Mouse (Mus musculus) heart, adult 2 months (tissue): ENCODE results near the gene Nxpe4. TPM values are rescaled to one million over a fixed set of nuclear protein-coding genes. Genes with fewer than 3 reads are reported as not detected.

Experiments used
- DNase-seq, 2 experiments: peaks; one replicate each; pipeline ENCODE4 v3.0.0; 2021
- H3K27ac ChIP-seq: fragments of 200-600 bp; 2 replicates; pipeline ENCODE4 v1.8.1; 2022
- H3K27me3 ChIP-seq: fragments of 200-500 bp; 2 replicates; pipeline ENCODE4 v1.6.1; 2012; ENCODE audit warnings: mild to moderate bottlenecking, low read length, inconsistent platforms, mixed read lengths; ENCODE audit not compliant: control insufficient read depth, insufficient read depth
- H3K36me3 ChIP-seq: fragments of 200-500 bp; 2 replicates; pipeline ENCODE4 v1.6.1; 2012; ENCODE audit warnings: low read length, inconsistent platforms; ENCODE audit not compliant: control insufficient read depth, insufficient read depth
- H3K4me1 ChIP-seq: fragments of 200-500 bp; 2 replicates; pipeline ENCODE4 v1.6.1; 2011; ENCODE audit warnings: low read length; ENCODE audit not compliant: control insufficient read depth, insufficient read depth
- H3K4me3 ChIP-seq: fragments of 200-600 bp; 2 replicates; pipeline ENCODE4 v1.8.1; 2022
- H3K79me2 ChIP-seq: fragments of 200-500 bp; replicated peaks from 2 replicates; pipeline ENCODE4 v1.6.1; 2012; ENCODE audit warnings: mild to moderate bottlenecking, inconsistent platforms, low read length, moderate library complexity, mixed read lengths; ENCODE audit not compliant: control insufficient read depth, insufficient read depth
- H3K9ac ChIP-seq: fragments of 200-500 bp; 2 replicates; pipeline ENCODE4 v1.6.1; 2012; ENCODE audit warnings: low read depth, mild to moderate bottlenecking, control low read depth, inconsistent platforms, low read length, mixed read lengths
- CTCF ChIP-seq: fragments of 200-600 bp; IDR thresholded peaks from 2 replicates; pipeline ENCODE4 v1.8.1; 2022; ENCODE audit warnings: antibody characterized with exemption, mild to moderate bottlenecking, moderate library complexity
- EP300 ChIP-seq: fragments of 200-500 bp; IDR thresholded peaks from 2 replicates; pipeline ENCODE4 v1.6.1; 2011; ENCODE audit warnings: low read depth, low read length, control low read depth; ENCODE audit not compliant: insufficient read depth
- POLR2A ChIP-seq: fragments of 200-500 bp; IDR thresholded peaks from 2 replicates; pipeline ENCODE4 v1.6.1; 2011; ENCODE audit warnings: mild to moderate bottlenecking, low read depth, low read length, control low read depth; ENCODE audit not compliant: insufficient read depth
- WGBS: fragments of 180-500 bp; shearing (Covaris S2); methylation state at CpG from one replicate; pipeline ENCODE4 v1.1.7; 2018; 5-methylcytosine and 5-hydroxymethylcytosine counted together
- intact Hi-C: fragments of 180-260 bp; cut with DNase I; formaldehyde crosslinking; loops from one replicate; pipeline ENCODE4 v1.15.1; 2025
- polyA plus RNA-seq: library from polyadenylated mRNA; depleted of rRNA; stranded (reverse); fragments of >200 nt; gene quantifications from 2 replicates; pipeline ENCODE4 v1.2.3, GENCODE M21; 2012
- total RNA-seq, 2 experiments: library from RNA; stranded (reverse); gene quantifications; 2 replicates each; pipeline ENCODE4 v1.2.3; 2021

Gene Nxpe4
- total and polyA plus RNA-seq, 3 experiments, result 2.9 to 7.8 (median 6.5) TPM

DNA sequence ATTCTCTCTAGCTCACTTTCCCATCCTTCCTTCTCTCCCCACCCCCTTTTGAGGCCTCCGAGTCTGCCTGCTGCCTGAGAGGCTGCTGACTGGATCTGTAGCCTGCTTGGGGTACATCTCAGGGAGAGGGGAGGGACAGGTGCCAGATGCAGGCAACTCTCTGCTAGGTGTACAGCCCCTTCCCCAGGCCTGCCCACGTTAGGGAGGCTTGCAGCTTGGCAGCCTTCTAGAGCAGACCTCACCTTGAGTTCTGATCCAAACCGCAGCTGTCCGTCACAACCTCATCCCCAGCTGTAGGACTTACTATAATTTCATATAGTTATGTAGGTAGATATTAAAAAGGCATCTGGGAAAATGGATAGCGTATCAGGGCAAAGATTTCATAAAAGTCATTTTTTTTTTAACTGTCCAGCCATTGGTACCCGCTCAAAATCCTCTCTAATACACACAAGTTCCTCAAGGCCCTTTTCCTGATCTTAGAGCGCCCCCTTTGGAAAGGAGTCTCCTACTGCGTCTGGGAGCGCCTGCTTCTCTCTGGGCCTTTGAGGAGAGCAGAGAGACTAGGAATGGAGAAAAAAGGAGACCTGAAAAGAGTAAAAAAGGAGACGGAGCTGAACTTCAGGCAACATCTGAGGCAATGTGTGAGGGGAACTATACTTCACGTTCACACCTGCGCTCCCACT is 96.1 kb downstream of the Nxpe4 start:
- no peaks in the 10 kb centered on the region for H3K36me3 ChIP-seq
- WGBS, result 34% methylated on average over 12 of the region's 12 CpGs
- TF ChIP-seq POLR2A, result no peak
- peak; percentile 72 for TF ChIP-seq CTCF
- no peak overlapping the region for H3K9ac ChIP-seq
- DNase-seq, result peak in 1 of 2 experiments; percentile 23
- no peaks in the 10 kb centered on the region for H3K27me3 ChIP-seq
- no peaks in the 10 kb centered on the region for H3K79me2 ChIP-seq
- intact Hi-C loops, result loop anchor here (5.0 kb wide), 1 partner anchor 1521 kb away; no protein-coding TSS in a partner anchor
- H3K4me3 ChIP-seq, result no peak overlapping the region
- H3K4me1 ChIP-seq, result no peaks in the 10 kb centered on the region
- no peak overlapping the region for H3K27ac ChIP-seq

DNA sequence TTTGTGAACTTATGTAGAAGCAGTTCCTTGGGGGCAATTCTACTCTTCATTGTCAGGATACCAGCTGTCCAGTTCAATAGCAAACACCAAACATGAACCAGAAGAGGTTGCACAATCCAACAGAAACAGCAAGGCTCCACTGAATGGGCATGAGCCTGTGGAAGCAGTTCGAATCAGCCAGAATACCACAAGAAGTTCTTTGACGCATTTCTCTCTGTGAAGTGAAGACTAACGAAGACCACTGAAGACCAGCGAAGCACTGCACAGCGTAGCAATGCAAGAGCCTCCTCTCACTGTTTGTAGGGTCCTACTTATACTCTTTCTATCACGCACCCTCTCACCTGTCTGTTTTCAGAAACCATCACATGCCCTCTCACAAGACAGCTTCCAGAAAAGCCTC is 102.8 kb downstream of the Nxpe4 start:
- TF ChIP-seq POLR2A, result no peak
- no peak for TF ChIP-seq CTCF
- no peak for TF ChIP-seq EP300
- H3K27me3 ChIP-seq, result no peaks in the 10 kb centered on the region
- H3K27ac ChIP-seq, result no peak overlapping the region
- H3K4me3 ChIP-seq, result no peak overlapping the region
- H3K36me3 ChIP-seq, result no peaks in the 10 kb centered on the region
- no peak overlapping the region for H3K9ac ChIP-seq
- 87% methylated on average over 6 of the region's 6 CpGs for WGBS
- H3K79me2 ChIP-seq, result no peaks in the 10 kb centered on the region
- no peak for DNase-seq
- no peaks in the 10 kb centered on the region for H3K4me1 ChIP-seq
- intact Hi-C loops, result loop anchor here (5.0 to 10.0 kb wide), 4 partner anchors 203 to 350 kb away; no protein-coding TSS in a partner anchor

DNA sequence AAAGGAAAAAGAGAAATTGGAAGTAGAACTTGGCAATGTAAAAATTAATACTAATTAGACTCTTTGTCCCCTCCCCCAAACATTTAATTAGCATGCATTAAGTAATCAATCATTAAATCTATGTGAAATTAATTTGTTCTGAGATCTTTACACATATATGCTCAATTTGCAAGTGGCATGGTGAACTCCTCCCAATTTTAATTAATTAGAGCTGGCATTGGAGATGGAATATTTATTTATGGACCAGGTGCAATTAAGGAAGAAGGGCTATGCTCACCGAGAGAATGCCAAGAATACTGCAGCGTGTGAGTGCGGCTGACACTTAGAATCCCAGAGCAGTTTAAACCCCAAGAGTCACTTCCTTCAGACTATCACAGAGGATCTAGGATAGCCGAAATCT is 103.7 kb downstream of the Nxpe4 start:
- WGBS, result 43% methylated on average over 4 of the region's 4 CpGs
- TF ChIP-seq EP300, result no peak
- TF ChIP-seq POLR2A, result no peak
- no peak overlapping the region for H3K4me3 ChIP-seq
- no peaks in the 10 kb centered on the region for H3K79me2 ChIP-seq
- H3K9ac ChIP-seq, result no peak overlapping the region
- no peaks in the 10 kb centered on the region for H3K4me1 ChIP-seq
- no peak overlapping the region for H3K27ac ChIP-seq
- intact Hi-C loops, result loop anchor here (5.0 to 10.0 kb wide), 4 partner anchors 202 to 349 kb away; no protein-coding TSS in a partner anchor
- H3K36me3 ChIP-seq, result no peaks in the 10 kb centered on the region
- no peak for DNase-seq
- no peaks in the 10 kb centered on the region for H3K27me3 ChIP-seq

DNA sequence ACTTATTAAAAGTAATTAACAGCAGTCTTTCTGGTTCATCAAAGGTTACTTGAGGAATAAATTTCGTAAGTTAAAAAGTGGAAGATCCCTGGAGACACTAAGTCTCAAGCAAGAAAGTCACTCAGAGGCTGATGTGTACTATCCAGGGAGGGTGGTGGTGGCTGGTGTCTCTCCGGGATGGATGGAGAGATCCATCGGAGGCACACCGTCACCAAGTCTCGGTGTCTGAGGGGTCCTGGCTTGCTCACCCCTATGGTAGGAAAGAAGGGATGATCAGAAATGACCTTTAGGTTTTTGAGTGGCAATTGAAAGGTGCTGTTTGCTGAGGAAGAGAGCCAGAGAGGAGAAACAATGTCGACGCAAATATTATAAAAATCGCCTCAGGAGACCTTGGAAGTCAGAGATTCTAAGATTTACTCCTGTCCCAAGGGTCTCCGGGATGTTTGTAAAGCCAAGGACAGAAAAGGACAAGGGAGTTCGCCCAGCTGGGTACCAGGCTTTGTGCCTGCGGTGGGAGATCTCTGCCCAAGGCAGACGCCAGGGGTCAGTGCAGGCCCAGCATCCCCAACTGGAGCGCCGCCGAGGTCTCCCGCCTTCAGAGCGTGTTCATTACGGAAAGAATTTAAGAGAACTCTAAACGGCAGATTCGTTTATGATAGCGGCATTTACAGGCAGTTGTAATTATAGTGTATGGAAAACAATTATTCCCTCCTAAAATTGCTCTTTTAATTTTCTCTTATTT is 104.6 kb downstream of the Nxpe4 start:
- Histone ChIP-seq H3K9ac (no peak overlapping the region), H3K27ac (peak overlapping the region; percentile 59), H3K4me3 (peak overlapping the region; percentile 59), H3K79me2 (no peaks in the 10 kb centered on the region), H3K27me3 (no peaks in the 10 kb centered on the region), H3K4me1 (no peaks in the 10 kb centered on the region), H3K36me3 (no peaks in the 10 kb centered on the region)
- WGBS, result 6% methylated on average over 21 of the region's 21 CpGs
- DNase-seq, result peak; percentile 79 to 88
- TF ChIP-seq POLR2A (no peak), CTCF (peak; percentile 93), EP300 (0 out of 2 replicates have a peak, but pooled peaks have one; percentile 52)
- intact Hi-C loops, result loop anchor here (1.0 to 10.0 kb wide), 7 partner anchors 36 to 348 kb away; no protein-coding TSS in a partner anchor

DNA sequence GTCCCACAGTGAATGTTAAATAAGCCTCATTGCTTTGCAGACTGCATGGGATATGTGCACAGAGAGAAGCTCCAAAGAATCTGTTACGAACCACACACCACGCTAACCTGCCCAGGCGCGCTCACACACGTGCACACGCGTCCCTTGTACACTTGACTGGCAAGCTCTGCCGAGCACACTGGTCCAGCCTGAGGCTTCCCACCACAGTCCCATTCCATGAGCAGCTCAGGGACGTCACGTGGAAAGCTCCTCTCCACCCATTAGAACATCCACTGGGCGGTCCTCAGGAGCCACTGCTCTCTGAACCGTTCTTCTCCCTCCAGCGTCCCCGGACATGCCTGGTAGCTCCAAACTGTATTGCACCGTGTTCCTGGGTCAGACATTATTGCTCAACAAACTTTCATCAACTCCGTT is 105.2 kb downstream of the Nxpe4 start:
- H3K4me1 ChIP-seq, result no peaks in the 10 kb centered on the region
- no peaks in the 10 kb centered on the region for H3K36me3 ChIP-seq
- H3K27me3 ChIP-seq, result no peaks in the 10 kb centered on the region
- TF ChIP-seq POLR2A (peak; percentile 77), CTCF (no peak), EP300 (no peak)
- intact Hi-C loops, result loop anchor here (1.0 to 10.0 kb wide), 6 partner anchors 36 to 348 kb away; no protein-coding TSS in a partner anchor
- DNase-seq, result peak; percentile 69 to 75
- H3K27ac ChIP-seq, result peak overlapping the region; percentile 59
- peak overlapping the region; percentile 47 for H3K9ac ChIP-seq
- 1% methylated on average over 16 of the region's 16 CpGs for WGBS
- H3K79me2 ChIP-seq, result no peaks in the 10 kb centered on the region
- peak overlapping the region; percentile 59 for H3K4me3 ChIP-seq

DNA sequence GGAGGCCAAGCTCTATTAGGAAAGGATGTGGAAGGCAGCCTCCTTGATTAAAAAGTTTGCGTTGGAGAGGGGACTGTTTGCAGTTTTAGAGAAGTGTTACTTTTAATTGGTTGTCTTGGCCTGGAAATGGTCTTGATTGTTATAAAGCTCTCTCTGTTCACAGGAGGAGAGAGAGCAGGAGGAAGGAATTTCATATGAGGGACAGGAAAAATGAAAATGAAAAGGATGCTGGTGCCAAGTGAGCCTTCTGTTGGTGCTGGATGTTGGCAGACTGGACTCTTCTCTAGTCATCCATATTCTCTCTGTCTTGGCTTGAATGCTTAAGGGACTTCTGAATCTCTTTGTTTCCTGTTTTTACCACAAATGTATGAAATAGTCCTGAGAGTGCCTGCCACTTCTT is 106.1 kb downstream of the Nxpe4 start:
- intact Hi-C loops, result loop anchor here (1.0 to 10.0 kb wide), 6 partner anchors 35 to 347 kb away; no protein-coding TSS in a partner anchor
- Histone ChIP-seq H3K27ac (peak overlapping the region; percentile 59; the same call in 1 of the 2 replicates), H3K4me1 (no peaks in the 10 kb centered on the region), H3K36me3 (no peaks in the 10 kb centered on the region), H3K79me2 (no peaks in the 10 kb centered on the region), H3K27me3 (no peaks in the 10 kb centered on the region), H3K4me3 (no peak overlapping the region), H3K9ac (no peak overlapping the region)
- DNase-seq, result no peak
- 43% methylated on average over 1 of the region's 1 CpGs for WGBS
- TF ChIP-seq POLR2A (no peak), EP300 (no peak), CTCF (no peak)
